Mouse (Mus musculus) liver, adult 2 months (tissue): ENCODE results near the gene Sh2d6. TPM values are rescaled to one million over a fixed set of nuclear protein-coding genes. Genes with fewer than 3 reads are reported as not detected.
A peak's percentile ranks its signal among the peaks of the same experiment; 100 is the strongest.

Experiments used
- DNase-seq: peaks from one replicate; pipeline ENCODE4 v3.0.0-alpha.2; 2011; ENCODE audit warnings: low read depth, low spot score; ENCODE audit errors: extremely low read depth
- H3K27ac ChIP-seq: fragments of 200-500 bp; replicated peaks from 2 replicates; pipeline ENCODE4 v1.5.1; 2012; ENCODE audit warnings: low read depth, mild to moderate bottlenecking, control low read depth, inconsistent platforms, low read length; ENCODE audit not compliant: insufficient read depth
- H3K27me3 ChIP-seq: fragments of 200-500 bp; 2 replicates; pipeline ENCODE4 v1.6.1; 2012; ENCODE audit warnings: mild to moderate bottlenecking, moderate library complexity, low read length, inconsistent platforms; ENCODE audit not compliant: control insufficient read depth, insufficient read depth
- H3K36me3 ChIP-seq: fragments of 200-500 bp; 2 replicates; pipeline ENCODE4 v1.6.1; 2012; ENCODE audit warnings: low read length, inconsistent platforms; ENCODE audit not compliant: control insufficient read depth, insufficient read depth
- H3K4me1 ChIP-seq: fragments of 200-500 bp; 2 replicates; pipeline ENCODE4 v1.6.1; 2011; ENCODE audit warnings: low read length; ENCODE audit not compliant: control insufficient read depth, insufficient read depth
- H3K4me3 ChIP-seq: fragments of 200-500 bp; 2 replicates; pipeline ENCODE4 v1.5.1; 2011; ENCODE audit warnings: low read depth, mild to moderate bottlenecking, control low read depth, low read length, moderate library complexity; ENCODE audit not compliant: insufficient read depth
- H3K79me2 ChIP-seq: fragments of 200-500 bp; 2 replicates; pipeline ENCODE4 v1.6.1; 2012; ENCODE audit warnings: inconsistent platforms, mild to moderate bottlenecking, low read length, moderate library complexity; ENCODE audit not compliant: control insufficient read depth, insufficient read depth
- H3K9ac ChIP-seq: fragments of 200-500 bp; 2 replicates; pipeline ENCODE4 v1.6.1; 2012; ENCODE audit warnings: low read depth, mild to moderate bottlenecking, control low read depth, inconsistent platforms, low read length
- CTCF ChIP-seq: fragments of 200-500 bp; IDR thresholded peaks from 2 replicates; pipeline ENCODE4 v1.5.1; 2011; ENCODE audit warnings: low read depth, low read length, control low read depth
- POLR2A ChIP-seq: fragments of 200-500 bp; IDR thresholded peaks from 2 replicates; pipeline ENCODE4 v1.6.1; 2011; ENCODE audit warnings: low read length, control low read depth; ENCODE audit not compliant: insufficient read depth; ENCODE audit errors: extremely low read depth
- WGBS: fragments of 180-500 bp; shearing (Covaris S2); methylation state at CpG from one replicate; pipeline ENCODE4 v1.1.7; 2018; 5-methylcytosine and 5-hydroxymethylcytosine counted together
- polyA plus RNA-seq: library from polyadenylated mRNA; depleted of rRNA; stranded (reverse); fragments of >200 nt; gene quantifications from 2 replicates; pipeline ENCODE4 v1.2.3, GENCODE M21; 2012; rRNA removed
- total RNA-seq: library from RNA; depleted of rRNA; stranded (reverse); fragments of >200 nt; gene quantifications from 2 replicates; pipeline ENCODE4 v1.2.3, GENCODE M21; 2014; rRNA removed

Sh2d6 gene
- total and polyA plus RNA-seq, 2 experiments = not detected

- Histone ChIP-seq H3K27me3 (no peaks in the 10 kb centered on the region), H3K27ac (no peak overlapping the region), H3K36me3 (no peaks in the 10 kb centered on the region), H3K79me2 (no peaks in the 10 kb centered on the region), H3K4me1 (no peaks in the 10 kb centered on the region), H3K9ac (no peak overlapping the region), H3K4me3 (no peak overlapping the region)
- TF ChIP-seq CTCF = no peak
- no peak for TF ChIP-seq POLR2A
- peak; percentile 47 for DNase-seq
- 70% methylated on average over 14 of the region's 14 CpGs for WGBS
These were observed 48.1 kb downstream of the Sh2d6 start for GRCm38 (mm10) chr6:72473264-72474041.

DNA sequence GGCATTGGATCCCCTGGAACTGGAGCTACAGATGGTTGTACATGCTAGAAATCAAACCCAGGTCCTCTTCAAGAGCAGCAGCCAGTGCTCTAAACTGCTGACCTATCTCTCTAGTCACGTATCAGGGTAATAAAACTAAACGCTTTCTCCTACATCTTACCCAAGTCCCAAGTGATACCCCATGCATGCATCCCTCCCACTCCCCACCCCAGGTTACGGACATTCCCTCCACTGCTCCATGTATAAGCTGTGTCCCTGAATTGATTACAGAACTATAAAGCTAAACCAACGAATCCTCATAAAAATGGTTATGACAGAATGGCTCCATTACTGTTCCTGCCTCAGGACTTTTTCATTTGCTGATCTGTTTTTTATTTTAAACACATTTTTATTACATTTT is 55.3 kb downstream of the Sh2d6 start:
- H3K4me3 ChIP-seq = no peak overlapping the region
- no peaks in the 10 kb centered on the region for H3K79me2 ChIP-seq
- over 99% methylated on average over 4 of the region's 4 CpGs for WGBS
- H3K9ac ChIP-seq = no peak overlapping the region
- no peak overlapping the region for H3K27ac ChIP-seq
- no peak for DNase-seq
- TF ChIP-seq POLR2A (no peak), CTCF (no peak)
- no peaks in the 10 kb centered on the region for H3K36me3 ChIP-seq
- H3K4me1 ChIP-seq = peaks cover 12% of the 10 kb centered on the region
- no peaks in the 10 kb centered on the region for H3K27me3 ChIP-seq

DNA sequence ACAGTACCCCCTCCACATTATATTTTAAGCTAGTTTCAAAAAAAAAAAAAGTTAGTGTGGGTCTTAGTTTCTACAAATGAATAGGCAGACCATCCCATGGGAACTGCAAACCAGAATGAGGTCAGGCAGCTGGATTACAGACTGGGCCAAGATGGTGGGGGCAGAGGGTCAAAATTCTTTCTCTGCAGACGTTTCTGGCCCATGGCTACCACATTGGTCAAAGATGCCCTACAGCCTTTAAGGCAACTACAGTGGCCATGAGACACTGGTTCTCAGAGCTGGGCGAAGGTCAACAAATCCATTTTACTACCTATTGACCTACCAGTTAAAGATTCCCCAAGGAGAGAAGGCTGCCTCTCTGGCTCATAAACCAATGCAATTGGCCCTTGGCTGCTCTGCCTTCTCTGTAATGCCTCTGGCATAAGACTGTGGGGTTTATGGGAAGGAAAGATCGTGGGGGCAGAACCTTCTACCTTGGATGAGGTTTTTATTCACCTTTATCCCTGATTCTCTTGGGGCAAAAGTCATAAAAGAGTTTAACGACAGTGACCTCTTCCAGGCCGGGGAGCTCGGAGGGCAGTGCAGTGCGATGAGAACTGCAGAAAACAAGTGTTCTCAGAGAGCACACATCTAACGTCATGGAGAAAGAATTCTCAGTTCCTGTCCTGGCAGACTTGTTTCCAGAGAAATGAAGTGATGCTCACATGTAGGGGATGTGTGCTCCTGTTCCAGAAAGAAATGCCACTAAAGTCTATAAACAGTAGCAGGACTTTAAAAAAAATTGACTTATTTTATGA is 55.9 kb downstream of the Sh2d6 start:
- Histone ChIP-seq H3K36me3 (no peaks in the 10 kb centered on the region), H3K4me3 (no peak overlapping the region)
- WGBS = 26% methylated on average over 8 of the region's 8 CpGs

More for the DNA sequence above, 55.9 kb downstream of the Sh2d6 start:
- peaks cover 15% of the 10 kb centered on the region for H3K4me1 ChIP-seq
- H3K79me2 ChIP-seq = no peaks in the 10 kb centered on the region
- H3K27me3 ChIP-seq = no peaks in the 10 kb centered on the region
- H3K27ac ChIP-seq = peak overlapping the region; percentile 23; the same call in 1 of the 2 replicates
- peak; percentile 86 for DNase-seq
- TF ChIP-seq CTCF (no peak), POLR2A (no peak)
- no peak overlapping the region for H3K9ac ChIP-seq

Other genes starting within 250 kb of the Sh2d6 start
- gene Sftpb, start 217.1 kb downstream of the Sh2d6 start, total RNA-seq = not detected in 2 replicates
- 0.31 TPM in 1 of 2 replicates, not detected in the other for gene Sftpb, start 217.1 kb downstream of the Sh2d6 start, polyA plus RNA-seq
- gene Usp39, start 176.5 kb downstream of the Sh2d6 start, total RNA-seq = 15.2 TPM in 2 replicates
- 10.5 and 11.9 TPM in 2 replicates for gene Usp39, start 176.5 kb downstream of the Sh2d6 start, polyA plus RNA-seq
- gene 0610030E20Rik, start 174.4 kb downstream of the Sh2d6 start, total RNA-seq = 10.2 and 14.2 TPM in 2 replicates
- 17.5 and 18.5 TPM in 2 replicates for gene 0610030E20Rik, start 174.4 kb downstream of the Sh2d6 start, polyA plus RNA-seq
- 62.9 and 78.9 TPM in 2 replicates for gene Tmem150a, start 166.3 kb downstream of the Sh2d6 start, total RNA-seq
- 202 and 244 TPM in 2 replicates for gene Tmem150a, start 166.3 kb downstream of the Sh2d6 start, polyA plus RNA-seq
- 58.1 and 62.6 TPM in 2 replicates for gene Rnf181, start 154.8 kb downstream of the Sh2d6 start, total RNA-seq
- gene Rnf181, start 154.8 kb downstream of the Sh2d6 start, polyA plus RNA-seq = 66.4 and 75.2 TPM in 2 replicates
- gene Vamp5, start 141.2 kb downstream of the Sh2d6 start, total RNA-seq = 18.9 and 20.5 TPM in 2 replicates
- gene Vamp5, start 141.2 kb downstream of the Sh2d6 start, polyA plus RNA-seq = 18.3 and 18.5 TPM in 2 replicates
- gene Vamp8, start 131.0 kb downstream of the Sh2d6 start, total RNA-seq = 193 and 238 TPM in 2 replicates
- 219 and 220 TPM in 2 replicates for gene Vamp8, start 131.0 kb downstream of the Sh2d6 start, polyA plus RNA-seq
- 71.0 and 80.9 TPM in 2 replicates for gene Ggcx, start 107.4 kb downstream of the Sh2d6 start, total RNA-seq
- 62.4 and 67.3 TPM in 2 replicates for gene Ggcx, start 107.4 kb downstream of the Sh2d6 start, polyA plus RNA-seq
- gene Mat2a, start 82.1 kb downstream of the Sh2d6 start, total RNA-seq = 54.0 and 59.7 TPM in 2 replicates
- 19.8 and 31.1 TPM in 2 replicates for gene Mat2a, start 82.1 kb downstream of the Sh2d6 start, polyA plus RNA-seq
- 3.9 and 4.3 TPM in 2 replicates for gene Capg, start 22.7 kb upstream of the Sh2d6 start, total RNA-seq
- gene Capg, start 22.7 kb upstream of the Sh2d6 start, polyA plus RNA-seq = 2.2 and 2.8 TPM in 2 replicates
- 7.6 and 9.5 TPM in 2 replicates for gene Elmod3, start 76.7 kb upstream of the Sh2d6 start, total RNA-seq
- 14.7 and 16.0 TPM in 2 replicates for gene Elmod3, start 76.7 kb upstream of the Sh2d6 start, polyA plus RNA-seq
- 151 and 180 TPM in 2 replicates for gene Retsat, start 76.8 kb upstream of the Sh2d6 start, total RNA-seq
- 303 and 340 TPM in 2 replicates for gene Retsat, start 76.8 kb upstream of the Sh2d6 start, polyA plus RNA-seq
- gene Tgoln1, start 95.3 kb upstream of the Sh2d6 start, total RNA-seq = 68.7 and 85.5 TPM in 2 replicates
- 41.4 and 48.0 TPM in 2 replicates for gene Tgoln1, start 95.3 kb upstream of the Sh2d6 start, polyA plus RNA-seq